Mouse (Mus musculus) urinary bladder, postnatal 10 days (tissue): Measurements from ENCODE around the gene Prr12.
A peak's percentile ranks its signal among the peaks of the same experiment; 100 is the strongest.

Experiments
- DNase-seq: peaks from one replicate; pipeline ENCODE4 v3.0.0; 2022; ENCODE audit warnings: low spot score

Prr12 gene

DNA sequence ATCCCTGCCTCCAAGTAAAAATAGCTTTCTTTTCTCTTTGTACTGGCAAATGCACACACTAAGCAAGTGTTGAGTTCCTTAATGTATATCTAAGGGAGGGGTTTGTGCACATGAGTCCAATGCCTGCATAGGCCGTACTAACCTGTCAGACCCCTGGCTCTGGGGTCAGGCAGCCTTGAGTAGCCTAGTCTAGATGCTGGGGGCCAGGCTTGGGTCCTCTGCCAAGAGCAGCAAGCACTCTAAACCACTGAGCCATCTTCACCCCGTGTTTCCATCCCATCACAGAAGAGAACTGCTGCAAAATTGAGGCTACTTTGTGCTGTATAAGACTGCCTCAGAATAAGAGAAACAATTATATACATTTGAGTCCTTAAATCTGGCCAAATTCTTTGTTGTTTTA is 25.1 kb upstream of the Prr12 start:
- no peak for DNase-seq

DNA sequence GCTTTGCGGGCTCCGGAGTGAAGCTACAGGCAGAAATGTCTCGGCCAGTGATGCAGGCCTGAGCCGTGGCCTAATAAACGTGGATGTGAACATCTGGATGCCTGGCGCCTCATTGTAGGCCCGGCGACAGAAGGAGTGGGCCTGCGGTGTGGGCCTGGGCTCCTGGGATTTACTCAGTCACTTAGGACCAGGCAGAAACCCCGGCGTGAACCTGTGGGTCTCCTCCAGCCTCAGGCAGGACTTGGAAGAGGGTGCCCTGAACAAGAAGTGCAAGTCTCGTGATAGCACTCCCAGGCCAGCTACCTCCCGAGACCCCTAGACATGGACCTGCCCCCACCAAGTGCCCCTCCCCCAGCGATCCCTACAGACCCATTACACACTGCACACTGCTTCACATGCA is 24.6 kb upstream of the Prr12 start:
- no peak for DNase-seq

DNA sequence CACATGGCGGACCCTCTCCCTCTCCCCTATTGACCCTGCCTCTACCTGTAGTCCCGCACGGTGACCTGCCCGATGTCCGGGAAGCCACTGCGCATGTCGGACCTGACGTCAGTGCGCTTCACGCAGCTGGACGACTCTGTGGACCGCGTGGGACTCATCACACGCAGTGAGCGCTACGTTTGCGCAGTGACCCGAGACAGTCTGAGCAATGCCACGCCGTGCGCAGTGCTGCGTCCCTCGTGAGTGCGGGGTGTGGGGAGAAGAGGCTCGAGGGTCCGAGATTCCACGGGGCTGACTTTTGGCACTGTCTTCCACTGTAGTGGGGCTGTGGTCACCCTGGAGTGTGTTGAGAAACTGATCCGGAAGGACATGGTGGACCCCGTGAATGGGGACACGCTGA is 23.8 kb upstream of the Prr12 start:
- no peak for DNase-seq

DNA sequence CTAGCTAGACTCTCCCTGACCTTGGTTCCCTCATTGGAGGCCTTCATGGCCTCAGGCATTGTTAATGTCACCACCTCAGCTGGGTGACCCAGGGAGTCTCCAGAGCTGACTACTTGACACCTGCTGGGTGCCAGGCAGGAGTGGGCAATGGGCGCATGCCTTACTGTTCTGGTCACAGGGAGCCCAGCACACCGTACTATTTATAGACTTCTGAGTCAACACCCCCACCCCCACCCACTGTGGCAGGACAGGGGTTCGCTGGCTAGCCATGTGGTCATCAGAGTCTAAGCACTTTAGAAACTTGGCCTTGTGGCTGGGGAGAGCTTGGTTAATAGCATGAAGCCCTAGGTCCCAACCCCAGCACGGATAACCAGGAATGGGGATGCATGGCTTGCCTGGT is 22.7 kb upstream of the Prr12 start:
- no peak for DNase-seq

DNA sequence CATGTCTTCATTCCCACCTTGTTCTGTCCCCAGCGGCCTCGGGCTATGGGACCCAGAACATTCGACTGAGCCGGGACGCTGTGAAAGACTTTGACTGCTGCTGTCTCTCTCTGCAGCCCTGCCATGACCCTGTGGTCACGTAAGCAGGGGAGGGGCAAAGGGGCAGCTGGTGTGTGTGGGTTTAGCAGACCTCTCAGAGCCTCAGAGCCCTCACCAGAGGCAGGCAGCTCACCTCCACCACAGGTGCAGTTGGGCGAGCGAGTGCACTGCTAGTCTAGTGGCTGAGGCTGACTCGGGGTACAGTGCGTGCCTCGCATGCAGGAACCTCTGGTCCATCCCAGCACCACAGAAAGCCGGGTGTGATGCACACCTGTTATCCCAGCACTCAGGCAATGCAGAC is 21.3 kb upstream of the Prr12 start:
- no peak for DNase-seq

DNA sequence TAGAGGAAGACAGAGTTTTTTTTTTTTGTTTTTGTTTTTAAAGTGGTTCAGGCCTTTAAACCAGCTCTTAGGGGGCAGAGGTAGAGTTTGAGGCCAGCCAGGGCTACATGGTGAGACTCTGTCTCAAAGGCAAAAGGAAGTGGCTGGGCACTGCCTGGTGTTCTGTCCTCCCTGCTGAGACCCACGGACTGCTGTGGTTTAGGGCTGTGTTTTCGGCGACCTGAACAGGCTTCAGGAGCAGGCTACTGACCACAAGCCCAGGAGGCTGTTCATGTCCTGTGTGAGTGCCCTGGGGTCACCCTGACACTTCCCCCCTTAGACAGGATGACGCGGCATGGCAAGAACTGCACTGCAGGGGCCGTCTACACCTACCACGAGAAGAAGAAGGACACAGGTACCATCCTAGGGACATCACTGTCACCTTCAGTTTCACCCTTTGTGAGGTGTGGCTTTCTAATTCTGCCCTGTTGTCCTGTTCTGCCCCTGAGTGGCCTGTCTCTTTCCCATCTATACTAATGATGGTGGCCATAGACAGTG is 20.6 kb upstream of the Prr12 start:
- no peak for DNase-seq

DNA sequence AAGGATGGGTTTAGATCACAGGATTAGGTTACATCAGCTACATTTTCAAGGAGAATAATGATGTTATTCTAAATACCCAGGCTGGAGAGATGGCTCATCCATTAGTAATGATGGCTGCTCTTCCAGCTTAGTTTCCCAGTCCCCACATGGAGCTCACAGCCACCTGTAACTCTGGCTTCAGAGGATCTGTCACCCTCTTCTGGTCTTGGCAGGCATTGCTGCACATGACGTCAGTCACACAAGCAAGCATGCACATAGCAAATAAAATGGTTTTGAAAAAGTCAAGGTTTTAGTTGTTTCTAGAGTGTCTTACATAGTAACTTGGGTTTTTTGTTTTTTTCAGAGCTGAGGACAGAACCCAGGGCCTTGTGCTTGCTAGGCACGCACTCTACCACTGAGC is 19.5 kb upstream of the Prr12 start:
- no peak for DNase-seq

DNA sequence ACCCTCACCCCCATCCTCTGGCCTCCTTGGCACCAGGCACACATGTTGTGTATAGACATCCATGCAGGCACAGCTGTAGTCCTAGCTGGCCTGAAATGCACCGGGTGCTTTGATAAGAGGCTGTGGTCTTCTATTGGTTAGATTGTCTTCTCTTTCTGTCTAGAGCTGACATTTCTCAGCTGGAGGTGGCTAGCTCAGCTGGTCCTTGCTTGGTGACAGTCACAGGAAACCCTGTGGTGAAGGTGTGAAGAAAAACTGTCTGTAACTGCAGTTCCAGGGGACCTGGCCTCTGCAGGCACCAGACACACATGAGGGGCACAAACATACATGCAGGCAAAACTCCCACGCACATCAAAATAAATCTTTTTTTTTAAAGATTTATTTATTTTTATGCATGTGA is 17.0 kb upstream of the Prr12 start:
- no peak for DNase-seq

DNA sequence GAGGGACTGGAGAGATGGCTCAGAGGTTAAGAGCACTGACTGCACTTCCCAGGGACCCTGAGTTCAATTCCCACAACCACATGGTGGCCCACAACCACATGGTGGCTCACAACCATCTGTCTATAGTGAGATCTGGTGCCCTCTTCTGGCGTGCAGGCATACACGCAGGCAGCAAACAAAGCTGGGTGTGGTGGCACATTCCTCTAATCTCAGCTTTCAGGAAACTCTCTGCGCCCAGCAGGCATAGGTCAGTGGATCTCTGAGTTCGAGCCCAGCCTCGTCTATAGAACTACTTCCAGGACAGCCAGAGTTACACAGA is 15.3 kb upstream of the Prr12 start:
- DNase-seq: no peak

DNA sequence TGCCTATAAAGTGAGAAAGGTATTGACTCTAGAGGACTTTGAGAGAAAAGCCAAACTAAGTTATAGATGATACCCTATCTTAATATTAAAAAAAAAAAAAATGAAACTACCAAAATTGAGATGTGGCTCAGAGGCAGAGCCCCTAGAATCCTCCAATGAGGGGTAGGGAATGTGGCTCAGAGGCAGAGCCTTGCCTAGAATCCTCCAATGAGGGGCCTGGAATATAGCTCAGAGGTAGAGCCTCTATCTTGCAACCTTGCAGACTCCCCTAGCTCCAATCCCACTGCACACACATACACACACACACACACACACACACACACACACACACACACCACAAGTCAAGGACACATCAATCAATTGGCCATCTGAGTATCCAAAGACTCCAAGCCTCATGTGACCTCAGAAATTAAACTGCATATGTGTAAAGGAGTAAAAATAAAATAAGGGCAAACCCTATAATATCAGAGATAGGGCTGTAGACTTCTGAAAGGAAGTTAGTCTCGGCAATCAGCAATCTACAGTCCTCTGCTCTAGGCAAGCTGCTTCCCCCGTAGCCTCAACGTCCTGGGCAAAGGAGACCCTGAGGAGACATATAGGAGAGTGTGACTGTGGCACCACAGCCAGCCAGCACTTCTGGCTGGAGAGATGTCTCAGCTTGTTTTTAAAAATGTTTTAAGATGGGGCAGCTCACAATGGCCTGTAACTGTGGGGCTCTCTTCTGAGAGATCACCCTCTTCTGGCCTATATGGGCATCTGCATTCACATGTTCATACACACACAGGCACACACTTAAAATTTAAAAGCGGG is 14.7 kb upstream of the Prr12 start:
- DNase-seq: no peak

DNA sequence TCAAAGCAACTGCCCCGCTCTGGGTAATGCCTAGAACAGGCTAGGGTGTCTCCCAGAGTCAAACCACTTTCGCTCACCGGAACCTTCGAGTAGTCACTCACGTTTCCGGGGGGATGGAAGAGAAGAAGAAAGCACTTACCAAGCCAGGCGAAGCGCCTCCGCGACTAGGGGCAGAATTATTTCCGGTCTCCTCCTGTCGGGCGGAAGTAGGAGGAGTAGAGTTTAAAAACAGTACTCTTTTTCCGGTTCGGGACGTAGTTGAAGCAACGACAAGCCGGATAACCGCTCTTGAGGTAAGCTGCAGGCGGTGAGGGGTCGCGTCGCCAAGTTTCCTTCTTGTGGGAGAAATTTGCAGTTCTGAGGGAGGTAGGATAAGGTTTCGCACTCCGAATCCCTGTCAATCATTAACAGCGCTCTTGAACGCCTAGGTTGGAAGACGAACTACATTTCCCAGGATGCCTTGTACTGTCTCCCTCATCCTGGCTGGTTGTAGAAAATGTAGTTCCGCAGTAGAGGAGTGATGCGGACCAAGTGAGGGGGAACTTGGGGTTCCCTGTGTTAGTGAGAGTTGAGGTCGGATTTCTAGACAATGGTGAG is 9.7 kb upstream of the Prr12 start, which contains the start of the genes Nosip and Prrg2:
TSS of gene Nosip (plus strand) at position 191 of the 597 bp plus-strand sequence.
TSS of gene Prrg2 (minus strand) at position 439 of the 597 bp plus-strand sequence.
- DNase-seq: peak; percentile 67

DNA sequence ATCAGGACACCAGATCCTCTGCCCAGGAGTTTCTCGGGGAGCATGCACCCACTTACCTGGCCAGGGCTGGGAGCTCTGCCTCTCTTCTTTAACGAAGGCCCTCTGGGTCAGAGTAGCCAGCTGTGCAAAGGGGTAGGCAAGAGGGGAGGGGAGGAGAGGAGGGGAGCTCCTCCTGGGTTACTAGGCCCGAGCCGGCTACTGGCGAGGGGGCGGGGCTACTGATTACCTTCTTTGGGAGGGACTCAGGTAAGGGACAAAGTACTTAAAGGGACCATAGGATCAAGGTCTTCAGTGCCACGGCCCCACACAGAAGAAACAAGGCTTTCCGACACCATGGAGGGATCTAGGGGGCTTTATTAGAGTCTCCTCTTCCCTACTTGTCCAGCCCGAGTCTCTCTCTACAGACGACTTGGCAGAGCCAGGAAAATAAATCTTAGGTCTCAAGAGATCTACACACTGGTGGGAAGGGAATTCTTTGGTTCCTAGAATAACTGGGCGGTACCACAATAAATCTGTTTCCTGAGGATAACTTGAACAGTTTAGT is 8.9 kb upstream of the Prr12 start:
- no peak for DNase-seq

DNA sequence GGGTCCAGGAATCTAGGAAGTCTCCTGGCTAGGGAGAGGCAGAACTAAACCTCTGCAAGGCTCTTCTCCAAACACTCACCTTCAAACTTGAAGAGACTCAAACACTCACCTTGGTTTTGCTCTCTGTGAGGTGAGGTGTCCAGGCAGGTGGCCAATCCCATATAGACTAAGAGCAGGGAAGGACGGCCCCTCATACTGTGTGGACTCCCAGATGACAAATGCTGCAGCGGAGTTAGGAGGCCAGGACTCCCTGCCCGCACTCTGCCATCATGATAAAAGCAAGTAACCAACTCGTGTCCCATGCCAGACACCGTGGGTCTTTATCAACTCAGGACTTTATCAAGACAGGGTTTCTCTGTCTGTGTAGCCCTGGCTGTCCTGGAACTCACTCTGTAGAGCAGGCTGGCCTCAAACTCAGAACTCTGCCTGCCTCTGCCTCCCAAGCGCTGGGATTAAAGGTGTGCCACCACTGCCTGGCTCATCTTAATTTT is 8.0 kb upstream of the Prr12 start:
- DNase-seq: no peak

DNA sequence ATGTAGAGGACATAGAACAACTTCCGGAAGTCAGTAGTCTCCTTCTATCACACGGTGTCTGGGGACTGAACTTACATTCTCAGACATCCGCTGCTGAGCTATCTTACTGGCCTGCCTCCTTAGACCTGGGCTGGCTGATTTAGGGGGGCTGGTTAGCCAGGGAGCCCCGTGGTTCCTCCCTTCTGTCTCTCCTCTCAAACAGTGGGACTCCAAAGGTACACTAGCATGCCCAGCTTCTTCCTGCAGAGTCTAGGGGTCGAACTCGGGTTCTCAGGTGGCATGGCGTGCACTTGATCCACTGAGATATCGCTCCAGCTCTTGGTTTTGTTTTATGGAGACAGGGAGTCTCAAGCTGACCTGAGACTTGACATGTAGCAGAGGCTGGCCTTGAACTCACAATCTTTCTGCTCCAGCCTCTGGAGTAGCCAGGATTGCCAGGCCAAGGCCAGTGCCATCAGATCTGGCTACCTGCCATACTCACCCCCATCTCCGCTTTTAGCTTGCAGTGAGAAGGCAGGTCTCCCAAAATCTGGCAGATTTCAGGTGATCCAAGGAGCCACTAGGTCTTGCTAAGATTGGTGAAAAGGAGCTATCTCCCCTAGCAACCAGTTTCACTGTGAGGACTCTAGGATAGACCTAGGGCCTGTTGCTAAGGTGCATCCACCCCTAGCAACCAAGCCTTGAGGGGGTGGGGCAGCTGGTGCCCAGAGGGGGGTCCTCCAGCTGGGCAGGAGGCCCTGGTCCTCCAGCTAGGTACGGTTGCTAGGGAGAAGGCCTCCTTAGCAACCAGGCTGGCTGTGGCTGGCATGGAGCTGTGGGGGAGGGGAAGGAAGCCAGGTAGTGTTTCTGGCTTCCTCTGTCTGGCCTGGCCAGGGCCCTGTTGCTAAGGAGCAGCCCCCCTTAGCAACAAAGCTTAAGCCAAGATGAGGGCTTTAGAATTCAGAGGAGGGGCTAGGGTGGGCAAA is 6.2 kb upstream of the Prr12 start:
- no peak for DNase-seq

DNA sequence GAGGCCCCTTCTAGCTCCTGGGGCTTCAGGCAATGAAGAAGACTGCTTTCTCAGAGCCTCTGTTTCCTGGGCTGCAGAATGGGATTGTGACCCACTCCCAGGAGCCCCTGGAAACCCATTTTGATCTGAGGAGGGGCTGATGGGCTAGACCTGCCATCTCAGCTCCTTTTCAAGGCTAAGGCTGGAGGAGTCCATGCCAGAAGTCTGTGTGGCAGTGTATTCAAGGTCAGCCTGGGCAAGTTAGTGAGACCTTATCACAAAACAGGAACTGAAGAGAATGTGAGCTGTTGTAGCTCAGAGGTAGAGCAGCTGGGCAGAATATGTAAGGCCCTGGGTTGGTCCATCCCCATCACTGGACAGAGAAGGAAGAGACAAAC is 4.3 kb upstream of the Prr12 start:
- DNase-seq: no peak

DNA sequence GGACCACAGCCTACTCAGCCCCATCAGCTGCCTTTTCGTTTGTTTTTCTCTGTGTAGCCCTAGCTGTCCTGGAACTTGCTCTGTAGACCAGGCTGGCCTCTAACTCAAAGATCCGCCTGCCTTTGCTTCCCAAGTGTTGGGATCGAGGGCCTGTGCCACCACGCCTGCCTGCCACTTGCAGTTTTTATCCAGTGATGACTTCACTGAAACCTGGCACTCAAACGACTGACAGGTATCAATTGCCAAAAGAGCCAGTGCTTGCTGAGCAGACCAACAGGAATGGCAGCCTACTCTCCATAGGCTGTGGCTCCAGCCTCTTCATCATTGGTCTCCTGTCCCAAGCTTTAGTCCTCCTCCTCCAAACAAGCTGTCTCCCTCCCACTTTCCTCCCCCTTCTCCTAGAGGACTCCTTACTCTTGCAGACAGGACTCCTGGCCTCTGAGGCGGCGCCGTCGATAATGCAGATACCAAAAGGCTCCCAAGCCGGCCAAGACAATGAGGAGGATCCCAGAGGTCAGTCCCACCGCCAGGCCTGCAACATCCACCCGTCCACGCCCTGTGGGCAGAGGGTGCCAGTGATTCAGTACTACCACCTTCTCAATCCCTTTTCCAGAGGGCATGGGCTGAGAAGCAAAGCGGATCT is 3.8 kb upstream of the Prr12 start:
- no peak for DNase-seq

DNA sequence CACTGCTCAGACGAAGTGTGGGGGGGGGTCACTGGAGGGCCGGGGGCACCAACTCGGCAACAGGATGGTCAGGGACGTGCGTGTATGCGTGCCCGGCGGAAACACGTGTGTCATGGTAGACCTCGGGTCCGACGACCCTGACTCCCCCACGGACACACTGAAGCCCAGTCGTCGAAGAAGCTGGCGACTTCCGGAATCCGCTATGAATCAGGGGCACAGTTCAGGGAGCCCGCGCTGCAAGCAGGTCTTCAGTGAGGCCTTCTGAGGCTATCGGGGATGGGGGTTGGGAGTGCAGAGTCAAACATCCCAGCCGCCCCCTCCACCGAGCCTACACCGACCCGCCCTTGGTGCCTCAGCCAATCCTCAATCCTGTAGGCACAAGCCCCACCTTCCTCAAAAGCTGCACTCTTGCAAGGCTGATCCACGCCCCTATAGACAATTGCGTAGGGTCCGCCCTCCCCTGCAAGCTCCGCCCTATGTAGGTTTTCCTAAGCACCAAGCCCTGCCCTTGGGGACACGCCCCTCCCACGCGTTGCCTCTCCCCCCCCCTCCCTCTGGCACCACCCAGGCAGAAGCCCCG is 1.3 kb upstream of the Prr12 start:
- peak; percentile 74 for DNase-seq

DNA sequence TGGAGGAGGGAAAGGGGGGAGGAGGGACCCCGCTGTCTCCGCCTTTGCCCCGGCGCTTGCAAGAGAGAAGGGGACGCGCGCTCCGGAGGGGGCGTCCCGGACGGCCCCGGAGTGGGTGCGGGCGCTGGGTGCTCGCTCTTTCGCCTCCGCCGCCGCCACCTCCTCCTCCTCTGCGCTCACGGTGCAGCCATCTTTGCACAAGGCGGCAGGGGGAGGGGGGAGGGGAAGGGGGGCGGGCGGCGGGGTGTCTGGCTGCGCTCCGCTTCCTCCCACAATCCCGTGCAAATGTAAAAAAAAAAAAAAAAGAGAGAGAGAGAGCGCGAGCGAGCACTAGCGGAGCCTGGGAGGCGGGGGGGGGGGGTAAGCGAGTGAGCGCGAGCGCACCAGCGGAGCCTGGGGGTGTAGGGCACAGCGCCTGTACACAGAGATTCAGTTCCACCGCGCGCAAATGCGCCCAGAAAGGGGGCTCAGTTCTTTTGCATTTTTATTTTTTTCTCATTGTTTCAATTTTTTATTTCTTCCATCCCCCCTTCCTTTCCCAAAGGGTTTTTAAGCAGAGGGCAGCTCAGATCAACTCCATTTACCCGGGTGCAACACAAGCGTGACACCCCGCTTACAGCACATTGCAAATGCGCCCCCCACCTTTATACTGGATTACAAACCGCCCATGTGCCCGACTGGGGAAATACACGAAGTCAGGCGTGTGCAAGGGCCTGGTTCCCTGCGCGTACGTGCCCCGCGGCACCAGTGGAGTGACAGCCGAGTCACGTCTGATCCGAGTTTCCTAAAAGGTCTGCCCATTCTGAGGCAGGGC is 643 bp upstream of the Prr12 start:
- no peak for DNase-seq

DNA sequence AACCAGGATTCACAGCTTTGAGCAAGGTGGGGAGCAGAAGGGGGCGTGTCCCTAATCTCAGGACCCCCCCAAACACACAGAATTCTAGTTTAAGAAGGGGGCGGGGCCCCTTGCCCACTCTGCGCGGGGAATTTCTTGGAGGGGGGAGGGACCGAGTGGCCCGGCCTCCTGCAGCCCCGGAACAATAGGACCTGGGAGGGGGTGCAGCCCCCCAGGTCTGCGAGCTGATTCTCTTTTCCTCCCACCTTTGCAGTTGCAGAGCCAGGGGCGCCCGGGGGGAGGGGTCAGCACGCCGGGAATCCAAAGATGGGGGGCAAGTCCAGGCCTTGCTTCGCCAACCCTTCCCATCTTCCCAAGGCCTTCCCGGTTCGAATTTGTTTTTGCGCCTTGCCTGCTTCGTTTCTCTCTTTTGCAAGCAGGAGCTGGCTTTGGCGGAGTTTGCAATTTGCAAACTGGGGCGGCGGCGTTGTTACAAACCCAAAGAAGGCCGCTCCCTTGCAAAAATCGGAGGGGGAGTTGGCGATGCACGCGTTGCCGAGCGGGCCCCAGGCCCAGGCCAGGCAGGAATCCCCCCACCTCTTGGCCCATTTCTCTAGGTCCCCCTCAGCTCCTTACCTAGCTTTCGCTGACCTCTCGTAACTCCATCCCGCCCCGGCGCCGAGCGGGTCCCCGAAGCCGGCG is 360 bp downstream of the Prr12 start:
- no peak for DNase-seq

DNA sequence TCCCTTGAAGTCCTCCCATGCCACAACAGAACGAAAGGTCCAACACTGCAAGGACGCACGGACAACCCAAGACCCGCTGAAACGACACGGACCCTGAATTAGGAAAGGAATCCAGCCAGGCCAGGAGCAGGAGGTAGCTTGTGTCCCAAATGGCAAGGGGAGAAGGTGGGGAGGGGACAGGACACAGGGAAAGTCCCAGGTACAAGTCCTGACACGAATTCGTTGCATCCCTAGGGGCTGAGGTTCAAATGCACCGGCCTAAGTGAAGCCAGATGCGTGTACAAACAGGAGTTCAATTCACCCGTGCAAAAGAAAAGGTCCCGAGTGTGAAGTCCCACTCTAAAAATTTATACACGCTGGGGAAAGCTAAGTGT is 1.1 kb downstream of the Prr12 start:
- no peak for DNase-seq
